Mouse (Mus musculus): ENCODE results near the gene Gm2115.

The Gm2115 gene

GRCm38 (mm10) chr7:84528796-84529533 lies at the start of gene Gm2115:
Gene Gm2115, plus strand, starts transcription at chr7:84528954.
- peak; percentile 68 to 76 for DNase-seq

- no peak for DNase-seq
Measured at GRCm38 (mm10) chr7:84483447-84484407, 45.0 kb upstream of the Gm2115 start.

GRCm38 (mm10) chr7:84486485-84486884 lies 42.3 kb upstream of the Gm2115 start:
- DNase-seq = no peak

GRCm38 (mm10) chr7:84503163-84503562 lies 25.6 kb upstream of the Gm2115 start:
- no peak for DNase-seq

- no peak for DNase-seq
Measured at GRCm38 (mm10) chr7:84518533-84519198, 10.1 kb upstream of the Gm2115 start.

- DNase-seq = no peak
Measured at GRCm38 (mm10) chr7:84521329-84521728, 7.4 kb upstream of the Gm2115 start.

- peak; percentile 33 to 50 for DNase-seq
Measured at GRCm38 (mm10) chr7:84522426-84522825, 6.3 kb upstream of the Gm2115 start.

GRCm38 (mm10) chr7:84526171-84526570 lies 2.6 kb upstream of the Gm2115 start:
- no peak for DNase-seq

- DNase-seq = no peak
Measured at GRCm38 (mm10) chr7:84532795-84533194, 4.0 kb downstream of the Gm2115 start.

GRCm38 (mm10) chr7:84534632-84535031 lies 5.9 kb downstream of the Gm2115 start:
- no peak for DNase-seq

- DNase-seq = no peak
Measured at GRCm38 (mm10) chr7:84544946-84545345, 16.2 kb downstream of the Gm2115 start.

- DNase-seq = no peak
Measured at GRCm38 (mm10) chr7:84546667-84547066, 17.9 kb downstream of the Gm2115 start.

- DNase-seq = no peak
Measured at GRCm38 (mm10) chr7:84551472-84551871, 22.7 kb downstream of the Gm2115 start.

- DNase-seq = no peak
Measured at GRCm38 (mm10) chr7:84555294-84555693, 26.5 kb downstream of the Gm2115 start.

GRCm38 (mm10) chr7:84557332-84557731 lies 28.6 kb downstream of the Gm2115 start:
- no peak for DNase-seq

GRCm38 (mm10) chr7:84560500-84560899 lies 31.7 kb downstream of the Gm2115 start:
- no peak for DNase-seq

- DNase-seq = no peak
Measured at GRCm38 (mm10) chr7:84564236-84564635, 35.5 kb downstream of the Gm2115 start.

- no peak for DNase-seq
Measured at GRCm38 (mm10) chr7:84566200-84566599, 37.4 kb downstream of the Gm2115 start.

- no peak for DNase-seq
Measured at GRCm38 (mm10) chr7:84577034-84577433, 48.3 kb downstream of the Gm2115 start.

GRCm38 (mm10) chr7:84578841-84579240 lies 50.1 kb downstream of the Gm2115 start:
- no peak for DNase-seq

- no peak for DNase-seq
Measured at GRCm38 (mm10) chr7:84579769-84580168, 51.0 kb downstream of the Gm2115 start.

- DNase-seq = no peak
Measured at GRCm38 (mm10) chr7:84585086-84585485, 56.3 kb downstream of the Gm2115 start.
